Mouse (Mus musculus) kidney, adult 2 months (tissue): ENCODE results near the gene Sh3gl3. TPM values are rescaled to one million over a fixed set of nuclear protein-coding genes. Genes with fewer than 3 reads are reported as not detected.

Source experiments
- DNase-seq: peaks from one replicate; pipeline ENCODE4 v3.0.0; 2021
- H3K27ac ChIP-seq: fragments of 200-500 bp; 2 replicates; pipeline ENCODE4 v1.5.1; 2012; ENCODE audit warnings: low read depth, low read length, control low read depth, inconsistent platforms; ENCODE audit not compliant: insufficient read depth
- H3K27me3 ChIP-seq: fragments of 200-500 bp; replicated peaks from 2 replicates; pipeline ENCODE4 v1.6.1; 2012; ENCODE audit warnings: mild to moderate bottlenecking, moderate library complexity, low read length, inconsistent platforms; ENCODE audit not compliant: control insufficient read depth, insufficient read depth
- H3K36me3 ChIP-seq: fragments of 200-500 bp; 2 replicates; pipeline ENCODE4 v1.6.1; 2012; ENCODE audit warnings: mild to moderate bottlenecking, moderate library complexity, low read length, inconsistent platforms; ENCODE audit not compliant: control insufficient read depth, insufficient read depth
- H3K4me1 ChIP-seq: fragments of 200-500 bp; 2 replicates; pipeline ENCODE4 v1.6.1; 2011; ENCODE audit warnings: low read length; ENCODE audit not compliant: control insufficient read depth, insufficient read depth
- H3K4me3 ChIP-seq: fragments of 200-500 bp; 2 replicates; pipeline ENCODE4 v1.5.1; 2011; ENCODE audit warnings: mild to moderate bottlenecking, low read depth, low read length, control low read depth; ENCODE audit not compliant: insufficient read depth
- CTCF ChIP-seq: fragments of 200-500 bp; conservative IDR thresholded peaks from 2 replicates; pipeline ENCODE4 v1.5.1; 2011; ENCODE audit warnings: low read depth, mild to moderate bottlenecking, control low read depth, low read length, moderate library complexity, mixed read lengths; ENCODE audit not compliant: insufficient read depth, insufficient read length
- POLR2A ChIP-seq: fragments of 200-500 bp; IDR thresholded peaks from one replicate; pipeline ENCODE4 v1.6.1; 2011; ENCODE audit warnings: low read depth, low read length, control low read depth
- WGBS: fragments of 180-500 bp; shearing (Covaris S2); methylation state at CpG from one replicate; pipeline ENCODE4 v1.1.7; 2018; 5-methylcytosine and 5-hydroxymethylcytosine counted together
- polyA plus RNA-seq: library from polyadenylated mRNA; depleted of rRNA; stranded (reverse); fragments of >200 nt; gene quantifications from 2 replicates; pipeline ENCODE4 v1.2.3, GENCODE M21; 2012; rRNA removed

Sh3gl3 gene
- 0.26 and 0.36 TPM in 2 replicates for polyA plus RNA-seq

- Histone ChIP-seq H3K27ac (no peak within 1 kb of the TSS), H3K4me3 (peak within 1 kb of the TSS; percentile 22; the same call in 1 of the 2 replicates), H3K36me3 (no peaks in the 10 kb centered on the region), H3K27me3 (peaks cover 3% of the 10 kb centered on the region), H3K4me1 (no peaks in the 10 kb centered on the region)
- whole genome bisulfite sequencing, result 77% methylated on average over 3 of the region's 3 CpGs
- TF ChIP-seq CTCF (no peak), POLR2A (no peak)
- no peak for DNase-seq
Observed at GRCm38 (mm10) chr7:82173540-82173939, at the start of gene Sh3gl3. Gene Sh3gl3, plus strand, starts transcription at chr7:82173840.

GRCm38 (mm10) chr7:82138196-82138595, 35.4 kb upstream of the Sh3gl3 start:
- DNase-seq, result no peak
- Histone ChIP-seq H3K4me3 (no peak overlapping the region), H3K27ac (no peak overlapping the region), H3K36me3 (no peaks in the 10 kb centered on the region), H3K4me1 (no peaks in the 10 kb centered on the region), H3K27me3 (no peaks in the 10 kb centered on the region)
- 5% methylated on average over 1 of the region's 1 CpGs for WGBS
- no peak for TF ChIP-seq CTCF
- TF ChIP-seq POLR2A, result no peak

GRCm38 (mm10) chr7:82147151-82147550, 26.5 kb upstream of the Sh3gl3 start:
- no peak overlapping the region for H3K27ac ChIP-seq
- no peak for DNase-seq
- H3K36me3 ChIP-seq, result no peaks in the 10 kb centered on the region
- H3K4me3 ChIP-seq, result no peak overlapping the region
- 94% methylated on average over 5 of the region's 5 CpGs for WGBS
- no peaks in the 10 kb centered on the region for H3K4me1 ChIP-seq
- TF ChIP-seq POLR2A (no peak), CTCF (no peak)
- H3K27me3 ChIP-seq, result no peaks in the 10 kb centered on the region

GRCm38 (mm10) chr7:82164681-82165080, 9.0 kb upstream of the Sh3gl3 start:
- DNase-seq, result no peak
- TF ChIP-seq POLR2A, result no peak
- TF ChIP-seq CTCF, result no peak
- H3K4me3 ChIP-seq, result no peak overlapping the region
- H3K4me1 ChIP-seq, result no peaks in the 10 kb centered on the region
- no peak overlapping the region for H3K27ac ChIP-seq
- H3K27me3 ChIP-seq, result no peaks in the 10 kb centered on the region
- H3K36me3 ChIP-seq, result no peaks in the 10 kb centered on the region
- WGBS, result 95% methylated on average over 14 of the region's 14 CpGs

- Histone ChIP-seq H3K27ac (no peak overlapping the region), H3K27me3 (peaks cover 3% of the 10 kb centered on the region), H3K36me3 (no peaks in the 10 kb centered on the region), H3K4me3 (peak overlapping the region; percentile 22; the same call in 1 of the 2 replicates), H3K4me1 (no peaks in the 10 kb centered on the region)
- DNase-seq, result peak; percentile 76
- WGBS, result 1% methylated on average over 72 of the region's 72 CpGs
- TF ChIP-seq CTCF (no peak), POLR2A (no peak)
Observed at GRCm38 (mm10) chr7:82174571-82175326, 1.1 kb downstream of the Sh3gl3 start.

GRCm38 (mm10) chr7:82175327-82175721, 1.7 kb downstream of the Sh3gl3 start:
- WGBS, result 4% methylated on average over 16 of the region's 16 CpGs
- no peaks in the 10 kb centered on the region for H3K36me3 ChIP-seq
- peaks cover 3% of the 10 kb centered on the region for H3K27me3 ChIP-seq
- TF ChIP-seq CTCF (no peak), POLR2A (no peak)
- no peak overlapping the region for H3K27ac ChIP-seq
- no peak overlapping the region for H3K4me3 ChIP-seq
- H3K4me1 ChIP-seq, result no peaks in the 10 kb centered on the region
- no peak for DNase-seq

GRCm38 (mm10) chr7:82176192-82176591, 2.6 kb downstream of the Sh3gl3 start:
- 72% methylated on average over 3 of the region's 3 CpGs for WGBS

GRCm38 (mm10) chr7:82177336-82177735, 3.7 kb downstream of the Sh3gl3 start:
- 51% methylated on average over 5 of the region's 5 CpGs for WGBS
- Histone ChIP-seq H3K27me3 (peaks cover 4% of the 10 kb centered on the region), H3K4me1 (no peaks in the 10 kb centered on the region), H3K27ac (no peak overlapping the region), H3K4me3 (no peak overlapping the region), H3K36me3 (no peaks in the 10 kb centered on the region)
- DNase-seq, result no peak
- TF ChIP-seq CTCF, result no peak
- TF ChIP-seq POLR2A, result no peak

More at GRCm38 (mm10) chr7:82176192-82176591, 2.6 kb downstream of the Sh3gl3 start:
- Histone ChIP-seq H3K4me1 (no peaks in the 10 kb centered on the region), H3K4me3 (no peak overlapping the region), H3K27ac (no peak overlapping the region), H3K36me3 (no peaks in the 10 kb centered on the region), H3K27me3 (peaks cover 4% of the 10 kb centered on the region)
- TF ChIP-seq CTCF (no peak), POLR2A (no peak)
- DNase-seq, result no peak
